Mouse (Mus musculus) intestine, embryonic 14.5 days (tissue): ENCODE measurements at regions not wholly inside any gene's neighbourhood (a gene's known extent, or its start where the extent isn't known, plus 50 kb on each side); places are given as distances from the start of the nearest gene placed in this dataset.

Experiments used
- ATAC-seq: fragments of 200-750 bp; cut with Nextera tagmentation; replicated peaks from 2 replicates; pipeline ENCODE4 v1.8.0; 2017; ENCODE audit warnings: low read depth, moderate number of reproducible peaks, moderate TSS enrichment, moderate library complexity; ENCODE audit not compliant: low FRiP score, low TSS enrichment
- DNase-seq: peaks from one replicate; pipeline ENCODE4 v3.0.0-alpha.2; 2018; ENCODE audit warnings: low spot score
- H3K27ac ChIP-seq: fragments of 300-500 bp; sonication (generic); 2 replicates; pipeline ENCODE4 v1.5.1; 2014; ENCODE audit warnings: low read depth, mild to moderate bottlenecking, control low read depth
- H3K27me3 ChIP-seq: fragments of 300-500 bp; sonication (generic); replicated peaks from 2 replicates; pipeline ENCODE4 v1.6.1; 2014; ENCODE audit warnings: low read length, control low read depth; ENCODE audit not compliant: control insufficient read depth, insufficient read depth
- H3K36me3 ChIP-seq: fragments of 300-500 bp; sonication (generic); 2 replicates; pipeline ENCODE4 v1.6.1; 2014; ENCODE audit warnings: low read length, control low read depth; ENCODE audit not compliant: control insufficient read depth, insufficient read depth
- H3K4me1 ChIP-seq: fragments of 300-500 bp; sonication (generic); replicated peaks from 2 replicates; pipeline ENCODE4 v1.6.1; 2014; ENCODE audit warnings: low read length, control low read depth, mixed read lengths; ENCODE audit not compliant: control insufficient read depth, insufficient read depth
- H3K4me2 ChIP-seq: fragments of 300-500 bp; sonication (generic); 2 replicates; pipeline ENCODE4 v1.6.1; 2014; ENCODE audit warnings: low read length
- H3K4me3 ChIP-seq: fragments of 300-500 bp; sonication (generic); 2 replicates; pipeline ENCODE4 v1.5.1; 2014; ENCODE audit warnings: low read depth, low read length, control low read depth, mixed read lengths
- H3K9ac ChIP-seq: fragments of 300-500 bp; sonication (generic); 2 replicates; pipeline ENCODE4 v1.6.1; 2014; ENCODE audit warnings: mild to moderate bottlenecking, low read length
- H3K9me3 ChIP-seq: fragments of 300-500 bp; sonication (generic); 2 replicates; pipeline ENCODE4 v1.6.1; 2016; ENCODE audit warnings: low read length, control low read depth; ENCODE audit not compliant: control insufficient read depth
- WGBS: fragments of 180-500 bp; shearing (Covaris S2); extraction: QIAGEN DNeasy Blood & Tissue Kit; methylation state at CpG from one replicate; pipeline ENCODE4 v1.1.7; 2014; 5-methylcytosine and 5-hydroxymethylcytosine counted together

GRCm38 (mm10) chr7:73135786-73136185 lies 239.5 kb upstream of the Rgma start:
- no peak overlapping the region for H3K4me2 ChIP-seq
- H3K27ac ChIP-seq, result no peak overlapping the region
- ATAC-seq, result no peak
- no peak overlapping the region for H3K4me3 ChIP-seq
- H3K9ac ChIP-seq, result no peak overlapping the region
- no peaks in the 10 kb centered on the region for H3K27me3 ChIP-seq
- no peaks in the 10 kb centered on the region for H3K36me3 ChIP-seq
- H3K9me3 ChIP-seq, result no peaks in the 10 kb centered on the region
- 0 out of 2 replicates have a peak, but pooled peaks cover 2% of the 10 kb centered on the region for H3K4me1 ChIP-seq
- WGBS, result 69% methylated on average over 6 of the region's 6 CpGs
- no peak for DNase-seq

- no peak for DNase-seq
- ATAC-seq, result no peak
- Histone ChIP-seq H3K9ac (no peak overlapping the region), H3K9me3 (no peaks in the 10 kb centered on the region), H3K27ac (no peak overlapping the region), H3K4me2 (no peak overlapping the region), H3K36me3 (no peaks in the 10 kb centered on the region), H3K4me3 (no peak overlapping the region), H3K4me1 (peaks cover 14% of the 10 kb centered on the region), H3K27me3 (no peaks in the 10 kb centered on the region)
- 49% methylated on average over 5 of the region's 5 CpGs for WGBS
Observed at GRCm38 (mm10) chr7:73138269-73138668, 237.0 kb upstream of the Rgma start.

- Histone ChIP-seq H3K4me2 (no peak overlapping the region), H3K27ac (no peak overlapping the region), H3K36me3 (no peaks in the 10 kb centered on the region), H3K4me1 (peaks cover 14% of the 10 kb centered on the region), H3K9ac (no peak overlapping the region), H3K4me3 (no peak overlapping the region), H3K9me3 (no peaks in the 10 kb centered on the region), H3K27me3 (no peaks in the 10 kb centered on the region)
- WGBS, result 40% methylated on average over 8 of the region's 8 CpGs
- no peak for ATAC-seq
- DNase-seq, result no peak
Observed at GRCm38 (mm10) chr7:73138861-73139493, 236.3 kb upstream of the Rgma start.

- 56% methylated on average over 6 of the region's 6 CpGs for WGBS
- Histone ChIP-seq H3K9ac (no peak overlapping the region), H3K4me2 (no peak overlapping the region), H3K27me3 (no peaks in the 10 kb centered on the region), H3K4me3 (no peak overlapping the region), H3K4me1 (peaks cover 14% of the 10 kb centered on the region), H3K9me3 (no peaks in the 10 kb centered on the region), H3K36me3 (no peaks in the 10 kb centered on the region), H3K27ac (no peak overlapping the region)
- no peak for ATAC-seq
- DNase-seq, result no peak
Observed at GRCm38 (mm10) chr7:73139901-73140300, 235.4 kb upstream of the Rgma start.

GRCm38 (mm10) chr7:73141167-73141566 lies 234.1 kb upstream of the Rgma start:
- no peak overlapping the region for H3K4me2 ChIP-seq
- ATAC-seq, result no peak
- H3K36me3 ChIP-seq, result no peaks in the 10 kb centered on the region
- peaks cover 14% of the 10 kb centered on the region for H3K4me1 ChIP-seq
- no peak overlapping the region for H3K27ac ChIP-seq
- no peaks in the 10 kb centered on the region for H3K9me3 ChIP-seq
- no peaks in the 10 kb centered on the region for H3K27me3 ChIP-seq
- no peak overlapping the region for H3K9ac ChIP-seq
- DNase-seq, result no peak
- no peak overlapping the region for H3K4me3 ChIP-seq
- WGBS, result 7% methylated on average over 5 of the region's 5 CpGs

- Histone ChIP-seq H3K9ac (no peak overlapping the region), H3K4me1 (peaks cover 14% of the 10 kb centered on the region), H3K36me3 (no peaks in the 10 kb centered on the region), H3K4me2 (no peak overlapping the region), H3K9me3 (no peaks in the 10 kb centered on the region), H3K27ac (no peak overlapping the region), H3K27me3 (no peaks in the 10 kb centered on the region), H3K4me3 (no peak overlapping the region)
- no peak for ATAC-seq
- WGBS, result 88% methylated on average over 11 of the region's 11 CpGs
- DNase-seq, result no peak
Observed at GRCm38 (mm10) chr7:73143902-73144301, 231.4 kb upstream of the Rgma start.

GRCm38 (mm10) chr7:73144846-73145245 lies 230.5 kb upstream of the Rgma start:
- H3K9ac ChIP-seq, result no peak overlapping the region
- H3K27me3 ChIP-seq, result no peaks in the 10 kb centered on the region
- ATAC-seq (no peak), DNase-seq (no peak)
- no peak overlapping the region for H3K27ac ChIP-seq
- H3K9me3 ChIP-seq, result no peaks in the 10 kb centered on the region
- WGBS, result 50% methylated on average over 4 of the region's 4 CpGs
- H3K4me3 ChIP-seq, result no peak overlapping the region
- peaks cover 12% of the 10 kb centered on the region for H3K4me1 ChIP-seq
- H3K36me3 ChIP-seq, result no peaks in the 10 kb centered on the region
- H3K4me2 ChIP-seq, result no peak overlapping the region

- Histone ChIP-seq H3K4me2 (no peak overlapping the region), H3K9ac (no peak overlapping the region), H3K27me3 (no peaks in the 10 kb centered on the region), H3K36me3 (no peaks in the 10 kb centered on the region), H3K4me1 (no peaks in the 10 kb centered on the region), H3K27ac (no peak overlapping the region), H3K4me3 (no peak overlapping the region), H3K9me3 (no peaks in the 10 kb centered on the region)
- ATAC-seq, result no peak
- DNase-seq, result no peak
Observed at GRCm38 (mm10) chr7:73147251-73147650, 228.1 kb upstream of the Rgma start.

GRCm38 (mm10) chr7:73150436-73150835 lies 224.9 kb upstream of the Rgma start:
- no peak for DNase-seq
- no peaks in the 10 kb centered on the region for H3K9me3 ChIP-seq
- H3K27ac ChIP-seq, result no peak overlapping the region
- H3K27me3 ChIP-seq, result no peaks in the 10 kb centered on the region
- no peaks in the 10 kb centered on the region for H3K36me3 ChIP-seq
- H3K4me2 ChIP-seq, result no peak overlapping the region
- no peak for ATAC-seq
- WGBS, result 74% methylated on average over 7 of the region's 7 CpGs
- no peaks in the 10 kb centered on the region for H3K4me1 ChIP-seq
- no peak overlapping the region for H3K9ac ChIP-seq
- H3K4me3 ChIP-seq, result no peak overlapping the region
